Mouse (Mus musculus) spleen, postnatal 10 days (tissue): ENCODE measurements around the gene Bckdk.
"Not testable (repeated sequence)": the region's sequence is repeated elsewhere in the genome, so short reads cannot be mapped to it uniquely, and the experiment has no call there.

ENCODE experiments used
- DNase-seq, 2 experiments: peaks; one replicate each; pipeline ENCODE4 v3.0.0; 2021 to 2022; ENCODE audit warnings: low spot score in 2 of 2

The Bckdk gene

DNA sequence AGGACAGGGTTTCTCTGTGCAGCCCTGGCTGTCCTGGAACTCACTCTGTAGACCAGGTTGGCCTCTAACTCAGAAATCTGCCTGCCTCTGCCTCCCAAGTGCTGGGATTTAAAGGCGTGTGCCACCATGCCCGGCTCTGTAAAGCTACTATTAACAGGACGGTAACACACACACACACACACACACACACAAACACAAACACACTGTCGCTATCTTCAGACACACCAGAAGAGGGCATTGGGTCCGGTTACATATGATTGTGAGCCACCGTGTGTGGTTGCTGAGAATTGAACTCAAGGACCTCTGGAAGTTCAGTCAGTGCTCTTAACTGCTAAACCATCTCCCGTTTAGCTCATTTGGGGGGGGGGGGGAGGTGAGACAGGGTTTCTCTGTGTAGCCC is 8.0 kb upstream of the Bckdk start:
- DNase-seq, result not testable (repeated sequence)

- DNase-seq, result peak; percentile 75 to 90
Measured at GRCm38 (mm10) chr7:127896384-127896783, 7.5 kb upstream of the Bckdk start.

DNA sequence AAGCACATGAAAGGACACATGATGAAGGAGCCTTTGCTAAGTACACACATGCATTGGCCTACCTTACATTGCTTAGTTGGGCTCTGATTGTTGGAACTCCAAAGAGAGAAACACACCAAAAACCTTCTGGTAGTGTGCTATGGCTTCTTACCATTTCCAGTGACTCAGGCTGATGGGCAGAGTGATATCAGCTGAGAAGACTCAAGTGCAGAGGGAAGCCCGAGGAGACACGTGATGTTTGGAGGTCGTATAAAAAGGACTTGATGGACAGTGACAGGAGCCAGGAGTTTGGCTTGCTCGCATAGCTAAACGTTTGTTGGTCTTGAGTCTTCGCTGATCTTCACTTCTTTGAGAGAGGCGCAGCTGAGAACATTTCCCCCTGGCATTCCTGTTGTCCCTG is 6.3 kb upstream of the Bckdk start:
- no peak for DNase-seq

DNA sequence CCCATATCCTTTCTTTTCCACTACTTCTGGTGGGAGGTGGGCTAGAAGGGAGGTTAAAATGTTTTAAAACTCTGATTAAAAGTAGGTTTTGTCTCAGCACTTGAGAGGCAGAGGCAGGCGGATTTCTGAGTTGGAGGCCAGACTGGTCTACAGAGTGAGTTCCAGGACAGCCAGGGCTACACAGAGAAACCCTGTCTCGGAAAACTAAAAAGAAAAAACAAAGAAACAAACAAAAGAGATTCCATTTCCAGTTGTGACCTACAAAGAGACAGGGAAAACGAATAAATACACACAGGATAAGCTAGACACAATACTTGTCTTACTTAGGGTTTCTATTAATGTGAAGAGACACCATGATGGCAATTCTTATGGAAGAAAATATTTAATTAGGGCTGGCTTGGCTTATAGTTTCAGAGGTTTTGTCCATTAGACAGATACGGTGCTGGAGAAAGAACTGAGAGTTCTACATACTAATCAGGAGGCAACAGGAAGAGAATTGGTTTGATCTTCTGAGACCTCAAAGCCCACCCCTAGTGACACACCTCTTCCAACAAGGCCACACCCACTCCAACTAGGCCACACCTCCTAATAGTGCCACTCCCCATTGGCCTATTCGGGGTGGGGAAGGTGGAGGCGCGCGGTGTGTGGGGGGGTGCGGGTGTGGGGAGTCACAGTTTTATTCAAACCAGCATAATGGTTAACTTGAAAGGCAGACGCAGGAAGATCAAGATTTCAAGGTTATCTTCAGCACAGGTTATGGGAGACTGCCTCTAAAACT is 5.5 kb upstream of the Bckdk start:
- DNase-seq, result peak in 1 of 2 experiments; percentile 57

DNA sequence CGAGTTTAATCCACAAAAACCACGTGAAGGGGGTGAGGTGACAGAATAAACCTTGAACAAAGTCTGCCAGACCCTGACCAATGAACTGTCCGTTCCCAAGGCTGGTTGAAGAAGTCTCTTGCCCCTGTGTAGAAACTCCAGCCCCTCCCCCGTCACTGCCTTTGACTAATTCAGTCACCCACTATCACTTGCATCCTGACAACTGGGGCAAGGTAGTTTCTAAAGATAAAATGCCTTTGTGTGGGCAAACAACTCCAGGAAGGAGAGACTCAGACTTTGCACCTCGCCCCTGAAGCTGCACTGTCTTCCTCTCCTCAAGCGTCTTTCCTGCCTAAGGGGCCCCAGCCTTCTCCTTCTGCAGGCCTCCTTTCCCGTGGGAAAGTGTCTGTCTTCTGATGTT is 3.9 kb upstream of the Bckdk start:
- no peak for DNase-seq

DNA sequence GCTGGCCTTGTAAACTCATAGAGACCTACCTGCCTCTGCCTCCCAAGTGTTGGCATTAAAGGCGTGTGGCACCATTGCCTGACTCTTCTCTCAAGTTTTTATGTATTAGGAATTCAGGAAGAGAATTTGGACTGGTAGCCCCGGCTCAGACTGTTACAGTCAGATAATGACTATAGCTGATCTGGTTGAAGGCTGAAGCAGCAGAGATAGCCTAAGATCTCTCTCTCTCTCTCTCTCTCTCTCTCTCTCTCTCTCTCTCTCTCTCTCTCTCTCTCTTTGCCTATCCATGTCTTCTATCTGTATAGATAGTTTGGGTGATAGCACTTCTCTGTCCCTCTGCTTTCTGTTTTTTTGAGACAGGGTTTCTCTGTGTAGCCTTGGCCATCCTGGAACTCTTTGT is 2.1 kb upstream of the Bckdk start:
- no peak for DNase-seq

DNA sequence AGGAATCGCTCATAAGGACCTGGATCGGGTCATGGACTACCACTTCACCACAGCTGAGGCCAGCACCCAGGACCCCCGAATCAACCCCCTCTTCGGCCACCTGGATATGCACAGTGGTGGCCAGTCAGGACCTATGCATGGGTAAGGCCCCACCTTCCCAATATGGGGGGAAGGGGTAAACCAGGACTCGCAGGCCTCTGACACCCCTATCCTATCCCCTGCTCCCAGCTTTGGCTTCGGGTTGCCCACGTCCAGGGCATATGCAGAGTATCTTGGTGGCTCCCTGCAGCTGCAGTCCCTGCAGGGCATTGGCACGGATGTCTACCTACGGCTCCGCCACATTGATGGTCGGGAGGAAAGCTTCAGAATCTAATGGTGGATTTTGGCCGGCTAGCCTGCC is 4.1 kb downstream of the Bckdk start:
- no peak for DNase-seq

- DNase-seq, result no peak
Measured at GRCm38 (mm10) chr7:127908656-127909055, 4.8 kb downstream of the Bckdk start.

DNA sequence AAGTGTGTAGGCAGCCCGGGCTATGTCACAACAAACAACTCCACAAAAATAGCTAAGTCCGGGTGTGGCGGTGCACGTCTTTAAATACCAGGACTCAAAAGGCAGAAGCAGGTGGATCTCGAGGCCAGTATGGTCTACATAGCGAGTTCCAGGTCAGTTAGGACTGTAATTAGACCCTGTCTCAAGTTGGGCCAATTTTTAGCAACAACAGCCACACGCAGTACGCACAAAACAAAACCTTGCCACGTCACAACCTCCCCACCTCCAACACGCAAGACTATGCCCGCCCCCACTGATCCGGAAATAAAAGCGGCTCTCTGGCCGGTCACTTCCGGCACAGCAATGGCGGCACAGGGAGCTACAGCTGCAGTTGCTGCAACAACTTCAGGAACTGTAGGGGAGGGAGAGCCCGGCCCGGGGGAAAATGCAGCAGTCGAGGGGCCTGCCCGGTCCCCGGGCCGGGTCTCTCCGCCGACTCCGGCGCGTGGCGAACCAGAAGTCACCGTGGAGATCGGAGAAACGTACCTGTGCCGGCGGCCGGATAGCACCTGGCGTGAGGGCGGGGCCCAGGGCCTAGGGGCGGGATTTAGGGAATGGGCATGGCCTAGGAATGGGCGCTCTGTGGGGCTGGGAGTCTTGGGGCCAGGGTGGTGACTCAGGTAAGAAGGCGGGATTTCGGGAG is 8.4 kb downstream of the Bckdk start, which contains the start of gene Kat8:
Kat8 (plus strand) TSS at position 327 of the 682 bp plus-strand sequence.
- DNase-seq, result peak; percentile 81 to 90

DNA sequence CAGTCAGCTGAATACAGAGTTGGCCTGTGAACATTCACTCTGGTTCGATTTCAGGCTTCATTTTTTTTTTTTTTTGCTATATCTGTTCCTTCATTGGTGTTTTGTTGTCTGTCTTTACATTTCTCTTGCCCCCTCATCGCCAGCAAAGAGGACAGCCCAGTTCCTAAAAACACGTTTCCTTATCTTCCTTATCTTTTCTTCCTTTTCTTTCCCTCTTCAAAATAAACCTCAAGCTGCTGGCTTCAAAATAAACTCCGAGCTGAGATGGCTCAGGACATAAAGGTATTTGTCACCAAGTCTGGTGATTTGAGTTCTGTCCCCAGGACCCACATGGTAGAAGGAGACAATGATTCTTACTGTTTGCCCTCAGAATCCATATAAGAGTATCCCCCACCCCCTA is 9.1 kb downstream of the Bckdk start:
- no peak for DNase-seq

GRCm38 (mm10) chr7:127915293-127915692 is 11.4 kb downstream of the Bckdk start:
- DNase-seq, result no peak

DNA sequence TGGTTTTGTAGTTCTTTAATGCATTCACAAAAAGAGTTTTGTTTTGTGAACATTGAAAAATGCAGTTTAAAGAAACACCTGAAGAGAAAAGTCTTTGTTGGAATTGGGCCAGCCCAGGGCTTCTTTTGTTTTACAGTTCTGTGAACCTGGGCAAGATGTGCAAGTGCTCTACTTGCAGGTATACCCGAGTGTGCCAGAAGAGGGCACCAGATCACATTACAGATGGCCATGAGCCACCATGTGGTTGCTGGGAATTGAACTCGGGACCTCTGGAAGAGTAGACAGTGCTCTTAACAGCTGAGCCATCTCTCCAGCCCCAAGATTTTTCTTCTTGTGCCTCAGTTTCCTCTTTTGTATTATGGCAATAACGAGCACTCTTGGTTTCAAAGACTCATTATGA is 14.3 kb downstream of the Bckdk start:
- DNase-seq, result peak; percentile 63 to 81

GRCm38 (mm10) chr7:127919290-127919689 is 15.4 kb downstream of the Bckdk start:
- DNase-seq, result peak in 1 of 2 experiments; percentile 70

GRCm38 (mm10) chr7:127921516-127921915 is 17.6 kb downstream of the Bckdk start:
- DNase-seq, result peak in 1 of 2 experiments; percentile 62

- no peak for DNase-seq
Measured at GRCm38 (mm10) chr7:127922451-127923275, 18.8 kb downstream of the Bckdk start.

DNA sequence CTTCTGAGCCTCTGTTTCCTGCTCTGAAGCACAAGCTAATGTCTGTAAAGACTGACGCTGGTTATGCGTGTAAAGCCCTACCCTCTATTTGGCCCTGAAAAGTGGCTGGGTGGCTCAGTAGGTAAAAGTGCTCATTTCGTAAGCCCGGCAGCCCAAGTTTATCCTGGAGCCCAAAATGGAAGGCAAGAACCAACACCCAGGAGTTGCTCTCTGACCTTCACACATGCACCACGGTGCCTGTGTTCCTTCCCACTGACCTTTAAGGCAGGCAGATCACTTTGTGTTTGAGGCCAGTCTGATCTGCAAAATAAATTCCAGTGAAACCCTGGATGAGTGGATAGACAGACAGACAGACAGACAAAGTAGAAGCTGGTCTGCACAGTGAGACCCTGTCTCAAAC is 19.8 kb downstream of the Bckdk start:
- no peak for DNase-seq

- DNase-seq, result no peak
Measured at GRCm38 (mm10) chr7:127925252-127925651, 21.4 kb downstream of the Bckdk start.

GRCm38 (mm10) chr7:127926066-127926465 is 22.2 kb downstream of the Bckdk start:
- DNase-seq, result no peak

DNA sequence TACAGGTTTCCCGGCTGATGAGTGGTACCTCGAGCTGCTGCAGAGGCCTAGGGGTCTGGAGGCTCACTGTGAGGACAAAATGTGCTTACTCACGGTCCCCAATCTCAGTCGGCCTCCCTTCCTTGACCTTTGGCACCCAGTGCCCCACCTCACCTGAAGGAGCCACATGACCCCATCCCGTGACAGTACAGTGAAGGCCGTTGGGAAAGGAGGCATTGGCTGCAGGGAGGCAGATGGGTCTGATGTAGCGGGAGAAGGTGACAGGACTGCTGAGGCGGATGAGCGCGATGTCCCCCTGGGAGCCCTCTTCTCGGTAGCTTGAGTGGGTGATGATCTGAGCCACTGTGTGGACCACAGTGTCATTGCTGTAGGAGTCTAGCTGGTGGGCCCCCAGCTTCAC is 23.0 kb downstream of the Bckdk start:
- DNase-seq, result no peak

- no peak for DNase-seq
Measured at GRCm38 (mm10) chr7:127927726-127928125, 23.8 kb downstream of the Bckdk start.

DNA sequence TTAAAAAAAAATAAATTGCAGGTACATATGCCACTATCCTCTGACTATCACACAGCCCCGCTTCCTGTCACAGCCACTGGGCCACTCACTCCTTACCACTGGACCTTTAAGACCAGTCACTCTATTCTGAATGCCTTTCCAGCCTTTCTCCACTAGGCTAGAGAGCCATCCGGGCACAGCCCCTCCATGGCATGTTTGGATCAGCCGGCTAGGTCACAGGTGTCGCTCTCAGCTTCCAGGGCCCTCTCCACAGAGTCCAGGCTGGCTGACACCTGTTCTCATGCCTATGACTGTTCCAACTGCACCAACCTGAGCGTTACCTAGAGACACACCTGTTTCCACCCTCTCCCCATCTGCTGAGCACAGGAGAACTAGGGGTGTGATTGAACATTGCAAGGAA is 24.7 kb downstream of the Bckdk start:
- no peak for DNase-seq

GRCm38 (mm10) chr7:127929923-127930322 is 26.0 kb downstream of the Bckdk start, which contains the start of gene Prss8:
Gene Prss8 (minus strand): TSS chr7:127930104.
- DNase-seq, result no peak
